Mouse (Mus musculus) kidney, embryonic 15.5 days (tissue): Measurements from ENCODE around the gene Kbtbd4. TPM values are rescaled to one million over a fixed set of nuclear protein-coding genes. Genes with fewer than 3 reads are reported as not detected.
A peak's percentile ranks its signal among the peaks of the same experiment; 100 is the strongest.

Source experiments
- ATAC-seq: fragments of 200-750 bp; cut with Nextera tagmentation; replicated peaks from 2 replicates; pipeline ENCODE4 v1.8.0; 2017; ENCODE audit warnings: moderate TSS enrichment; ENCODE audit not compliant: low FRiP score
- H3K27ac ChIP-seq: fragments of 300-500 bp; sonication (generic); 2 replicates; pipeline ENCODE4 v1.5.1; 2015; ENCODE audit warnings: mild to moderate bottlenecking, inconsistent platforms
- H3K27me3 ChIP-seq: fragments of 300-500 bp; sonication (generic); 2 replicates; pipeline ENCODE4 v1.6.1; 2015; ENCODE audit warnings: inconsistent platforms
- H3K36me3 ChIP-seq: fragments of 300-500 bp; sonication (generic); 2 replicates; pipeline ENCODE4 v1.6.1; 2015; ENCODE audit warnings: inconsistent platforms
- H3K4me1 ChIP-seq: fragments of 300-500 bp; sonication (generic); 2 replicates; pipeline ENCODE4 v1.6.1; 2015; ENCODE audit warnings: inconsistent platforms
- H3K4me2 ChIP-seq: fragments of 300-500 bp; sonication (generic); 2 replicates; pipeline ENCODE4 v1.6.1; 2015; ENCODE audit warnings: moderate library complexity, mild to moderate bottlenecking, inconsistent platforms
- H3K4me3 ChIP-seq: fragments of 300-500 bp; sonication (generic); replicated peaks from 2 replicates; pipeline ENCODE4 v1.5.1; 2015; ENCODE audit warnings: mild to moderate bottlenecking, inconsistent platforms
- H3K9ac ChIP-seq: fragments of 300-500 bp; sonication (generic); 2 replicates; pipeline ENCODE4 v1.6.1; 2015; ENCODE audit warnings: mild to moderate bottlenecking, inconsistent platforms
- H3K9me3 ChIP-seq: fragments of 300-500 bp; sonication (generic); replicated peaks from 2 replicates; pipeline ENCODE4 v1.6.1; 2016; ENCODE audit warnings: inconsistent platforms
- whole genome bisulfite sequencing: fragments of 180-500 bp; shearing (Covaris S2); methylation state at CpG from one replicate; pipeline ENCODE4 v1.1.7; 2015; ENCODE audit warnings: mixed read lengths; 5-methylcytosine and 5-hydroxymethylcytosine counted together
- polyA plus RNA-seq: library from polyadenylated mRNA; unstranded; fragments of >200 nt; fragmentation: Nextera tagmentation; extraction: Ambion mirVana; gene quantifications from 2 replicates; pipeline ENCODE4 v1.2.1, GENCODE M21; 2015

The Kbtbd4 gene
- polyA plus RNA-seq, 1 experiment from 2014 or later: 42.4 TPM

- no peak overlapping the region for H3K9ac ChIP-seq
- no peaks in the 10 kb centered on the region for H3K9me3 ChIP-seq
- peaks cover 21% of the 10 kb centered on the region for H3K4me1 ChIP-seq
- WGBS: 92% methylated on average over 1 of the region's 1 CpGs
- no peak overlapping the region for H3K4me3 ChIP-seq
- ATAC-seq: no peak
- H3K36me3 ChIP-seq: peaks cover 76% of the 10 kb centered on the region
- H3K27me3 ChIP-seq: no peaks in the 10 kb centered on the region
- no peak overlapping the region for H3K27ac ChIP-seq
- H3K4me2 ChIP-seq: no peak overlapping the region
Measured at GRCm38 (mm10) chr2:90911668-90912067, 7.1 kb downstream of the Kbtbd4 start.

GRCm38 (mm10) chr2:90913671-90914070, 9.1 kb downstream of the Kbtbd4 start:
- Histone ChIP-seq H3K4me1 (peaks cover 28% of the 10 kb centered on the region), H3K27ac (no peak overlapping the region), H3K4me3 (no peak overlapping the region), H3K9me3 (no peaks in the 10 kb centered on the region), H3K4me2 (no peak overlapping the region), H3K9ac (no peak overlapping the region), H3K27me3 (no peaks in the 10 kb centered on the region), H3K36me3 (peaks cover 60% of the 10 kb centered on the region)
- WGBS: 80% methylated on average over 2 of the region's 2 CpGs
- no peak for ATAC-seq

GRCm38 (mm10) chr2:90915516-90915915, 11.0 kb downstream of the Kbtbd4 start:
- Histone ChIP-seq H3K9me3 (no peaks in the 10 kb centered on the region), H3K9ac (no peak overlapping the region), H3K4me2 (peak overlapping the region; percentile 86), H3K4me1 (peaks cover 28% of the 10 kb centered on the region), H3K27ac (peak overlapping the region; percentile 10; the same call in 1 of the 2 replicates), H3K36me3 (peaks cover 42% of the 10 kb centered on the region), H3K27me3 (no peaks in the 10 kb centered on the region), H3K4me3 (no peak overlapping the region)
- no peak for ATAC-seq
- WGBS: 84% methylated on average over 1 of the region's 1 CpGs

- peak overlapping the region; percentile 81 for H3K9ac ChIP-seq
- peak overlapping the region; percentile 86 for H3K4me2 ChIP-seq
- H3K4me3 ChIP-seq: peak overlapping the region; percentile 72
- peaks cover 31% of the 10 kb centered on the region for H3K36me3 ChIP-seq
- WGBS: 21% methylated on average over 7 of the region's 7 CpGs
- no peaks in the 10 kb centered on the region for H3K27me3 ChIP-seq
- no peaks in the 10 kb centered on the region for H3K9me3 ChIP-seq
- peak overlapping the region; percentile 94 for H3K27ac ChIP-seq
- ATAC-seq: peak; percentile 17; the same call in 1 of the 2 replicates
- H3K4me1 ChIP-seq: peaks cover 28% of the 10 kb centered on the region
Measured at GRCm38 (mm10) chr2:90916560-90917232, 12.2 kb downstream of the Kbtbd4 start.

- Histone ChIP-seq H3K4me2 (peak overlapping the region; percentile 86), H3K27me3 (no peaks in the 10 kb centered on the region), H3K27ac (peak overlapping the region; percentile 94), H3K4me3 (peak overlapping the region; percentile 72), H3K36me3 (peaks cover 25% of the 10 kb centered on the region), H3K4me1 (peaks cover 28% of the 10 kb centered on the region), H3K9ac (peak overlapping the region; percentile 81), H3K9me3 (no peaks in the 10 kb centered on the region)
- ATAC-seq: peak; percentile 89
- WGBS: under 1% methylated on average over 73 of the region's 73 CpGs
Measured at GRCm38 (mm10) chr2:90917233-90917998, 12.9 kb downstream of the Kbtbd4 start.

- ATAC-seq: peak; percentile 61
- peak overlapping the region; percentile 86 for H3K4me2 ChIP-seq
- H3K4me3 ChIP-seq: peak overlapping the region; percentile 72
- H3K9ac ChIP-seq: peak overlapping the region; percentile 81
- no peaks in the 10 kb centered on the region for H3K9me3 ChIP-seq
- H3K27me3 ChIP-seq: no peaks in the 10 kb centered on the region
- peaks cover 28% of the 10 kb centered on the region for H3K4me1 ChIP-seq
- peak overlapping the region; percentile 94 for H3K27ac ChIP-seq
- WGBS: 10% methylated on average over 16 of the region's 16 CpGs
- peaks cover 18% of the 10 kb centered on the region for H3K36me3 ChIP-seq
Measured at GRCm38 (mm10) chr2:90917999-90918698, 13.6 kb downstream of the Kbtbd4 start.

- H3K27ac ChIP-seq: no peak overlapping the region
Measured at GRCm38 (mm10) chr2:90921178-90921577, 16.6 kb downstream of the Kbtbd4 start.

GRCm38 (mm10) chr2:90922636-90923035, 18.1 kb downstream of the Kbtbd4 start:
- Histone ChIP-seq H3K36me3 (no peaks in the 10 kb centered on the region), H3K4me1 (peaks cover 8% of the 10 kb centered on the region), H3K4me3 (no peak overlapping the region), H3K9ac (no peak overlapping the region), H3K9me3 (no peaks in the 10 kb centered on the region), H3K4me2 (no peak overlapping the region), H3K27me3 (no peaks in the 10 kb centered on the region), H3K27ac (no peak overlapping the region)
- no peak for ATAC-seq
- 91% methylated on average over 2 of the region's 2 CpGs for WGBS

More at GRCm38 (mm10) chr2:90921178-90921577, 16.6 kb downstream of the Kbtbd4 start:
- H3K9me3 ChIP-seq: no peaks in the 10 kb centered on the region
- no peaks in the 10 kb centered on the region for H3K27me3 ChIP-seq
- 93% methylated on average over 1 of the region's 1 CpGs for WGBS
- no peak overlapping the region for H3K4me2 ChIP-seq
- H3K4me3 ChIP-seq: no peak overlapping the region
- H3K9ac ChIP-seq: no peak overlapping the region
- H3K36me3 ChIP-seq: no peaks in the 10 kb centered on the region
- ATAC-seq: no peak
- H3K4me1 ChIP-seq: peaks cover 15% of the 10 kb centered on the region

GRCm38 (mm10) chr2:90928566-90928965, 24.0 kb downstream of the Kbtbd4 start:
- Histone ChIP-seq H3K27ac (no peak overlapping the region), H3K27me3 (no peaks in the 10 kb centered on the region), H3K9me3 (no peaks in the 10 kb centered on the region), H3K4me2 (no peak overlapping the region), H3K36me3 (no peaks in the 10 kb centered on the region), H3K4me3 (no peak overlapping the region), H3K4me1 (no peaks in the 10 kb centered on the region), H3K9ac (no peak overlapping the region)
- no peak for ATAC-seq
- WGBS: 89% methylated on average over 13 of the region's 13 CpGs

GRCm38 (mm10) chr2:90931829-90932228, 27.3 kb downstream of the Kbtbd4 start:
- no peak overlapping the region for H3K27ac ChIP-seq
- ATAC-seq: no peak
- no peaks in the 10 kb centered on the region for H3K4me1 ChIP-seq
- H3K4me3 ChIP-seq: no peak overlapping the region
- no peak overlapping the region for H3K9ac ChIP-seq
- H3K36me3 ChIP-seq: no peaks in the 10 kb centered on the region
- WGBS: 34% methylated on average over 8 of the region's 8 CpGs
- H3K4me2 ChIP-seq: no peak overlapping the region
- no peaks in the 10 kb centered on the region for H3K9me3 ChIP-seq
- no peaks in the 10 kb centered on the region for H3K27me3 ChIP-seq

GRCm38 (mm10) chr2:90932273-90932672, 27.7 kb downstream of the Kbtbd4 start:
- WGBS: 54% methylated on average over 2 of the region's 2 CpGs
- no peaks in the 10 kb centered on the region for H3K27me3 ChIP-seq

GRCm38 (mm10) chr2:90938362-90938761, 33.8 kb downstream of the Kbtbd4 start:
- no peak overlapping the region for H3K4me3 ChIP-seq
- H3K9ac ChIP-seq: no peak overlapping the region
- H3K9me3 ChIP-seq: no peaks in the 10 kb centered on the region
- no peak for ATAC-seq
- H3K4me2 ChIP-seq: no peak overlapping the region
- no peaks in the 10 kb centered on the region for H3K27me3 ChIP-seq
- H3K36me3 ChIP-seq: no peaks in the 10 kb centered on the region
- 70% methylated on average over 3 of the region's 3 CpGs for WGBS
- H3K27ac ChIP-seq: no peak overlapping the region
- H3K4me1 ChIP-seq: peaks cover 27% of the 10 kb centered on the region

More at GRCm38 (mm10) chr2:90932273-90932672, 27.7 kb downstream of the Kbtbd4 start:
- Histone ChIP-seq H3K36me3 (no peaks in the 10 kb centered on the region), H3K4me3 (no peak overlapping the region), H3K9ac (no peak overlapping the region), H3K4me2 (no peak overlapping the region), H3K9me3 (no peaks in the 10 kb centered on the region), H3K27ac (no peak overlapping the region), H3K4me1 (no peaks in the 10 kb centered on the region)
- ATAC-seq: no peak
